Mouse (Mus musculus): Measurements from ENCODE around the gene Fam173a.
A peak's percentile ranks its signal among the peaks of the same experiment; 100 is the strongest.
"Not testable (repeated sequence)": the region's sequence is repeated elsewhere in the genome, so short reads cannot be mapped to it uniquely, and the experiment has no call there.

Fam173a gene

GRCm38 (mm10) chr17:25828712-25829557, 36.2 kb upstream of the Fam173a start, which contains the start of gene Jmjd8:
Gene Jmjd8, plus strand, starts transcription at chr17:25828867.
- peak; percentile 85 for DNase-seq (ENCODE audit: low read depth, low spot score)

DNA sequence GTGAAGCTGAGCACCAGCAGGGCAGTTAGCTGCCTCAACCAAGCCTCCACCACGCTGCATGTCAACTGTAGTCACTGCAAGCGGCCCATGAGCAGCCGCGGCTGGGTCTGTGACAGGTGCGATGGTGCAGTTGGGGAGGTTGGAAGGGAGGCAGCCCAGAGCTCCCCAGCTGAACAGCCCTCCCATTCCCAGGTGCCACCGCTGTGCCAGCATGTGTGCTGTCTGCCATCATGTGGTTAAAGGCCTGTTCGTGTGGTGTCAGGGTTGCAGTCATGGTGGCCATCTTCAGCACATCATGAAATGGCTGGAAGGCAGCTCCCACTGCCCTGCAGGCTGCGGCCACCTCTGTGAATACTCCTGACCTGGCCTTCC, 35.5 kb upstream of the Fam173a start:
- peak; percentile 29 for DNase-seq (ENCODE audit: low read depth, low spot score)

- no peak for DNase-seq (ENCODE audit: low read depth, low spot score)
These were observed 35.0 kb upstream of the Fam173a start for GRCm38 (mm10) chr17:25827546-25828222.

GRCm38 (mm10) chr17:25827011-25827410, 34.3 kb upstream of the Fam173a start:
- DNase-seq (ENCODE audit: low read depth, low spot score), result no peak

DNA sequence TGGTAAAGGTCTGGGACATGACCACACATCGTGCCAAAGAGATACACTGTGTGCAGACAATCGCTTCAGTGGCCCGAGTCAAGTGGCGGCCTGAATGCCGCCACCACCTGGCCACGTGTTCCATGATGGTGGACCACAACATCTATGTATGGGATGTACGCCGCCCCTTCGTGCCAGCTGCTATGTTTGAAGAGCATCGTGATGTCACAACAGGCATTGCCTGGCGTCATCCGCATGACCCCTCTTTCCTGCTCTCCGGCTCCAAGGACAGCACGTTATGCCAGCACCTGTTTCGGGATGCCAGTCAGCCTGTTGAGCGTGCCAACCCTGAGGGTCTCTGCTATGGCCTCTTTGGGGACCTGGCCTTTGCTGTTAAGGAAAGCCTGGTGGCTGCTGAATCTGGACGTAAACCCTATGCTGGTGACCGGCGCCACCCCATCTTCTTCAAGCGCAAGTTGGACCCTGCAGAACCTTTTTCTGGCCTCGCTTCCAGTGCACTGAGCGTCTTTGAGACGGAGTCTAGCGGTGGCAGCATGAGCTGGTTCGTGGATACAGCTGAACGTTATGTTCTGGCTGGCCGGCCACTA, 33.4 kb upstream of the Fam173a start:
- DNase-seq (ENCODE audit: low read depth, low spot score), result no peak

DNA sequence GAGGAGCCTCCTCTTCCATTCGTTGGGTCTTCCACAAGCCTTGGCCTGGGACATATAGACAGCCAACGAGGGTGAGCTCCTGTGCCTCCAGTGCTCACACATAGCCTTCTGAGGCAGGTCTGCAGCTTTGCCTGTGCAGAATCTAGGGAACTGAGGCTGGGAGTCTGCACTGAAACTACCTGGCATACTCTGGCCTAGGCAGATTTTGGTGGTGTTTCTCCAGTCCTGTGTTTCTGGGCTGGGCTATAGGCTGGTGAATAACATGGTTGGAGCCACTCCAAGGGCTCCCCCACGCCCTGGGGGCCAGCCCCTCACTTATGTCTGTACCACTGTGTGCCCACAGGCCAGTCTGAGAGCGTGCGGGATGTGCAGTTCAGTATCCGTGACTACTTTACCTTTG, 32.6 kb upstream of the Fam173a start:
- no peak for DNase-seq (ENCODE audit: low read depth, low spot score)

DNA sequence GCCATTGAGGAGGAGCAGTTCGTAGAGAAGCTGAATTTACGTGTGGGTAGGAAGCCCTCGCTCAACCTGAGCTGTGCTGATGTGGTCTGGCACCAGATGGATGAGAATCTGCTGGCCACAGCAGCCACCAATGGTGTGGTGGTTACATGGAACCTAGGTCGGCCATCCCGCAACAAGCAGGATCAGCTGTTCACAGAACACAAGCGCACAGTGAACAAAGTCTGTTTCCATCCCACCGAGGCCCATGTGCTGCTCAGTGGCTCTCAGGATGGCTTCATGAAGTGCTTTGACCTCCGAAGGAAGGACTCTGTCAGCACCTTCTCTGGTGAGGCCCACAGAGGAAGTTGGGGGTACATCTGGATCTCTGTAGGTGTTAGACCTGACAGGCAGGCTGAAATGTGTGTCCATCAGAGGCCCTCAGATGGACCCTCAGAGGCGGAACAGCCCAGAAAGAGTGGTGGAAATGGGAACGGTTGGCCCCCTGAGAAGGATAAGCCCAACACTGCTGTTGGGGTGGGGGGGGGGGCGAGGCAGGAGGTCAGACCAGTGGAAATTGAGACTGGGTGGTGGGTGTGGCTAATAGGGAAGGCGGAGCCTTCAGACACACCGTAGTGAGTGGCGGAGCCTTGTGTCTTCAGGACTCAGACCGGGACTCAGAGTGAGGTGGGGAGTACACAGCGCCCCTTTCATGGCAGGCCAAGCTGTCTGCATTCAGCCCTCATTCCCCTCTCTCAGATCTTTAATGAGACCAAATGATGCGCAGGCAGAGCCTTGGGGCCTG, 31.9 kb upstream of the Fam173a start:
- no peak for DNase-seq (ENCODE audit: low read depth, low spot score)

GRCm38 (mm10) chr17:25823452-25823851, 30.8 kb upstream of the Fam173a start, which contains the start of gene Wdr24:
Gene Wdr24, plus strand, starts transcription at chr17:25823627.
- peak; percentile 90 for DNase-seq (ENCODE audit: low read depth, low spot score)

GRCm38 (mm10) chr17:25818851-25819780, 26.4 kb upstream of the Fam173a start:
- no peak for DNase-seq (ENCODE audit: low read depth, low spot score)

DNA sequence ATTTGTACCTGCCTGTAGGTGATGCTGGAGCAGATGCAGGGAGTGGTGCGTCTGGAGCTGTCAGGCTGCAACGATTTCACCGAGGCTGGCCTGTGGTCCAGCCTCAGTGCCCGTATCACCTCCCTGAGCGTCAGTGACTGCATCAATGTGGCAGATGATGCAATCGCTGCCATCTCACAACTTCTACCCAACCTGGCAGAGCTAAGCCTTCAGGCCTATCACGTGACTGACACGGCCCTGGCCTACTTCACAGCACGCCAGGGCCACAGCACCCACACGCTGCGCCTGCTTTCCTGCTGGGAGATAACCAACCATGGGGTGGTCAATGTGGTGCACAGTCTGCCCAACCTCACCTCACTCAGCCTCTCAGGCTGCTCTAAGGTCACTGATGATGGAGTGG, 25.0 kb upstream of the Fam173a start:
- DNase-seq (ENCODE audit: low read depth, low spot score), result no peak

DNA sequence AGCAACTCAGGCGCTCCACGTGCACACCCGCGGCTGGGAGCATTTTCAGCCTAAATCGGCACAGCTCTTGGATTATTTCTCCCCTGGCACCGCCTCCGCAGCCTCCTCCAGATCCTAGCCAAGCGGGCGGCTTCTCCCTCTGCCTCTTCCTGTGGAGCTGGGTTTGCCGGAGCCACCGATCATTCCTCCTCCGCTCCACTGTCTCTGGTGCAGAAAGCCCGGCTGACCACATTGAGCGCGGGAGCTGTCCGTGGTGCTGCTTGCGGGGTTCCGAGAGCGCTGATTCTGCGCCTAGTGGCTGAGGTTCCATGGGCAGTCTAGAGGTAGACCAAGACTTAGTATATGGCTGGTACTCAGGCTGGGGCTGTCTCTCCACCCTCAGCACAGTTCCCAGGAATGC, 20.8 kb upstream of the Fam173a start:
- DNase-seq (ENCODE audit: low read depth, low spot score), result peak; percentile 76

- no peak for DNase-seq (ENCODE audit: low read depth, low spot score)
These were observed 18.2 kb upstream of the Fam173a start for GRCm38 (mm10) chr17:25810890-25811289.

- DNase-seq (ENCODE audit: low read depth, low spot score), result no peak
These were observed 17.1 kb upstream of the Fam173a start for GRCm38 (mm10) chr17:25809606-25810340.

- peak; percentile 49 for DNase-seq (ENCODE audit: low read depth, low spot score)
These were observed 16.3 kb upstream of the Fam173a start, which contains the start of gene Fbxl16 for GRCm38 (mm10) chr17:25808789-25809605. Gene Fbxl16, plus strand, starts transcription at chr17:25809085.

- no peak for DNase-seq (ENCODE audit: low read depth, low spot score)
These were observed 15.3 kb upstream of the Fam173a start for GRCm38 (mm10) chr17:25808028-25808427.

GRCm38 (mm10) chr17:25807452-25807851, 14.8 kb upstream of the Fam173a start:
- not testable (repeated sequence) for DNase-seq (ENCODE audit: low read depth, low spot score)

DNA sequence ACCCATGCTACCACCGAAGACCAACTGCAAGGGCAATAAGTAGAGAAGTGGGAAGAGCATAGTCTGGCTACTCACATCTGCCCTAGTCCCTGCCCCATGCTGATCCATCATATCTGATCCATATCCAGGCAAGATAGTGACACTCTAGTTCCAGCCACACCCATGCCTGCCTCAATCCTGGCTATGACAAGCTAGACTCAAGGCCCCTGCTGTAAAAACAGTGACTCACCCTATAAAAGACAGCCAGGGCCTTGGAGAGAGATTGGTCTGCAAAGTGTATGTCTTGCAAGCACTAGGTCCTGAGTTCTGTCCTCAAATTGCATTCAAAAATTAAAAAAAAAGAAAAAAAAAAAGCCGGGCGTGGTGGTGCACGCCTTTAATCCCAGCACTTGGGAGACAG, 13.8 kb upstream of the Fam173a start:
- no peak for DNase-seq (ENCODE audit: low read depth, low spot score)

DNA sequence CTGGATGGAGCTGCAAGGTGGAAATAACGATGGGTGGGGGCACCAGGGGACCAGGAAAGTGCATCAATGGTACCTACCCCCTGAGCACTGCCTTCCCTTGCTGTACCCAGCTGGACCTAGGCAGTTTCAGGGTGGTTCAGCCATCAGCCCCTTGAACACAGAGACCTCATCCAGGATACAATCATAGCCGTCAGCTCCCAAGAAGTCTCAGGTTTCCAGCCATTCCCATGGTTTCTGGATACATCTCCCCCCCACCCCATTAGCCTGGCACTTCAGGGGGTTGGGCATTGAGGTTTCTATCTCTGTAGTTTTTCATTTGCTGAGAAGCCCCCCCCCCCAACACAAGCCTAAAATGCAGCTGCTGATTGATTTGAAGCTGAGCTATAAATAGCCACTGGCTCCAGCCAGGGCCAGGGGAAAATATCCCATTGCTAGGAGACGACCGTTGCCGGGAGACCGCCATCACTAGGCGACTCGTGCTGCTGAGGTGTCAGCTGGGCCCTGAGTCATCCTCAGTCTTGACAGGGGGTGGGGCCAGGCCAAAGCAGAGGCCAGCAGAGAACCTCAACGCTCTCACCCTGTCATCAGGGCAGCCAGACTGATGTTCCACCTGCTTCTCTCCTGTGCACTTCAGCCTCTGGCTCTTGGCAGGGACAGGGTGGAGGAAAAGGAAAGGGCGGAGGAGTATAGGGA, 10.3 kb upstream of the Fam173a start:
- no peak for DNase-seq (ENCODE audit: low read depth, low spot score)
